Mouse (Mus musculus) heart, postnatal 0 days (tissue): ENCODE results near the gene Krtap16-1.

Experiments
- CTCF ChIP-seq: IDR thresholded peaks from 2 replicates; pipeline ENCODE4 v1.5.1; 2016; ENCODE audit warnings: antibody characterized with exemption, control low read depth, low read depth
- EP300 ChIP-seq: IDR thresholded peaks from 2 replicates; pipeline ENCODE4 v1.6.1; 2016; ENCODE audit warnings: antibody characterized with exemption, low read depth

GRCm38 (mm10) chr11:99978953-99979352 lies 7.4 kb downstream of the Krtap16-1 start, which contains the start of gene Krtap29-1:
- TF ChIP-seq EP300 (no peak), CTCF (no peak)
